In genomic region chr1:38130715-38131483, GRCm38 (mm10) we compare ENCODE assay signal across 8 mouse cellular contexts. TPM values are rescaled to one million over a fixed set of nuclear protein-coding genes. Genes with fewer than 3 reads are reported as not detected.
A peak's percentile ranks its signal among the peaks of the same experiment; 100 is the strongest.
DNase-seq lines count a peak whose midpoint lies in the region; ATAC-seq lines count a peak whose summit lies in the region.

No protein-coding gene starts in this region.

- no peaks in the 10 kb centered on the region for H3K27me3 ChIP-seq in lung, embryonic 15.5 days
- H3K27me3 ChIP-seq in hindbrain, embryonic 14.5 days (ENCODE audit: control insufficient read depth, insufficient read depth, low read length) = no peaks in the 10 kb centered on the region

- ATAC-seq in lung, embryonic 15.5 days (ENCODE audit: borderline replicate concordance, extremely low read depth, low FRiP score, low TSS enrichment) = no peak
- no peak for ATAC-seq in hindbrain, embryonic 14.5 days (ENCODE audit: low FRiP score)

- DNase-seq in lung, postnatal 25 days (ENCODE audit: low spot score) = no peak
- DNase-seq in c-Kit-negative CD71-positive TER-119-positive erythroid progenitor cells, embryonic 14.5 days (ENCODE audit: low read depth, low spot score) = peak; percentile 40
- no peak for DNase-seq in hindbrain, embryonic 14.5 days (ENCODE audit: low spot score)
- DNase-seq in spleen, postnatal 36 days (ENCODE audit: low spot score in 2 of 2) = peak; percentile 20 to 58
- DNase-seq in urinary bladder, postnatal 10 days (ENCODE audit: low spot score) = no peak
- no peak for DNase-seq in layer of hippocampus, postnatal 25 days (ENCODE audit: extremely low spot score in 1 of 2, low spot score in 1 of 2)
- DNase-seq in lung, adult 18-20 months = no peak

- 39% methylated on average over 10 of the region's 10 CpGs for WGBS in lung, embryonic 15.5 days
- WGBS in hindbrain, embryonic 14.5 days = 57% methylated on average over 10 of the region's 10 CpGs

- no peak overlapping the region for H3K4me3 ChIP-seq in lung, embryonic 15.5 days
- 0 out of 2 replicates have a peak overlapping the region, but pooled peaks have one; percentile 88 for H3K4me3 ChIP-seq in hindbrain, embryonic 14.5 days (replicated peaks; ENCODE audit: low read length)

- H3K9ac ChIP-seq in lung, embryonic 15.5 days = no peak overlapping the region
- no peak overlapping the region for H3K9ac ChIP-seq in hindbrain, embryonic 14.5 days

- peaks cover 20% of the 10 kb centered on the region for H3K4me1 ChIP-seq in lung, embryonic 15.5 days
- H3K4me1 ChIP-seq in hindbrain, embryonic 14.5 days (replicated peaks; ENCODE audit: control insufficient read depth, insufficient read depth, low read length) = peaks cover 20% of the 10 kb centered on the region

- no peak overlapping the region for H3K4me2 ChIP-seq in lung, embryonic 15.5 days
- peak overlapping the region; percentile 94 for H3K4me2 ChIP-seq in hindbrain, embryonic 14.5 days (replicated peaks)

- peak overlapping the region; percentile 20; the same call in 1 of the 2 replicates for H3K27ac ChIP-seq in lung, embryonic 15.5 days
- peak overlapping the region; percentile 96; the same call in 1 of the 2 replicates for H3K27ac ChIP-seq in hindbrain, embryonic 14.5 days

- no peaks in the 10 kb centered on the region for H3K36me3 ChIP-seq in lung, embryonic 15.5 days
- no peaks in the 10 kb centered on the region for H3K36me3 ChIP-seq in hindbrain, embryonic 14.5 days (replicated peaks; ENCODE audit: control insufficient read depth, insufficient read depth)

- H3K9me3 ChIP-seq in lung, embryonic 15.5 days = no peaks in the 10 kb centered on the region
- no peaks in the 10 kb centered on the region for H3K9me3 ChIP-seq in hindbrain, embryonic 14.5 days (ENCODE audit: control insufficient read depth, low read length)

RNA-seq across cellular contexts. Expression of gene Rev1, which starts 1.3 kb away (rescaled TPM):
- polyA plus RNA-seq in lung, embryonic 15.5 days (2015; fragmentation: Nextera tagmentation; extraction: Ambion mirVana) = 19.4 and 24.9 TPM in 2 replicates
- polyA plus RNA-seq in hindbrain, embryonic 14.5 days (2014; fragmentation: Nextera tagmentation; extraction: Ambion mirVana) = 31.1 and 32.6 TPM in 2 replicates
- total RNA-seq in layer of hippocampus, postnatal 25 days (2021) = 10 to 100 TPM; 29.9 to 37.3 TPM

Comparison
In these comparisons a context has a peak if more than half of its experiments do, and no peak if none do; other contexts are left out.
1. DNase-seq: peak in c-Kit-negative CD71-positive TER-119-positive erythroid progenitor cells, embryonic 14.5 days (single experiment) and spleen, postnatal 36 days (2 of 2); none in lung, postnatal 25 days (single experiment), hindbrain, embryonic 14.5 days (single experiment), urinary bladder, postnatal 10 days (single experiment), layer of hippocampus, postnatal 25 days (0 of 2) and lung, adult 18-20 months (0 of 2).